Mouse (Mus musculus): ENCODE measurements around the gene Ints6. TPM values are rescaled to one million over a fixed set of nuclear protein-coding genes. Genes with fewer than 3 reads are reported as not detected.

The Ints6 gene
- polyA plus RNA-seq, 1 experiment from 2014 or later = 15.9 TPM

DNA sequence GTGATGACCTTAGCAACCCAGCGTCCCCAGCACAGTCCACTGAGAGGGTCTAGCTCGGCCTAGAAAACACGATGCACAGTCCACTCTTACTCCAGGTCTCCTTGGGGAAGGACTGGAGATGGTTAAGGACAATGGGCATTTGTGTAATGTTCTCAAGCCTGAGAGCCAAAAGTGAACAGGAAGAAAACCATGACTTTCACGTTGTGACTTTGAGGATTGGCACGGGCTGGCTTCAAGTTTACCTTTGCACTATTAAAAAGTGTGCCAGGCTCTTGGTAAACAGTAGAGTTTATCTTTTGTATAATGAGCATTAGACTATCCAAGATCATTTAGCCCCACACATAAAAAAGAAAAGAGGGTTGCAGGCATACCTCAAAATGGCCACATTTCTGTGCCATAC lies 22.0 kb upstream of the Ints6 start:
- no peak overlapping the region for H3K27ac ChIP-seq (ENCODE audit: low read depth, low read length)
- no peak overlapping the region for H3K4me3 ChIP-seq (ENCODE audit: low read depth, low read length)
- H3K27me3 ChIP-seq (replicated peaks; ENCODE audit: control insufficient read depth, insufficient read depth, low read length) = no peaks in the 10 kb centered on the region
- DNase-seq (ENCODE audit: low spot score) (no peak), ATAC-seq (no peak)
- no peaks in the 10 kb centered on the region for H3K9me3 ChIP-seq (replicated peaks; ENCODE audit: control insufficient read depth, low read length)
- no peak overlapping the region for H3K9ac ChIP-seq (ENCODE audit: low read length)
- no peaks in the 10 kb centered on the region for H3K36me3 ChIP-seq (ENCODE audit: control insufficient read depth, insufficient read depth, low read length)
- no peaks in the 10 kb centered on the region for H3K4me1 ChIP-seq (ENCODE audit: control insufficient read depth, insufficient read depth, low read length)
- 92% methylated on average over 5 of the region's 5 CpGs for WGBS
- H3K4me2 ChIP-seq (ENCODE audit: low read length) = no peak overlapping the region

- no peak overlapping the region for H3K9ac ChIP-seq (ENCODE audit: low read length)
- no peak overlapping the region for H3K4me3 ChIP-seq (ENCODE audit: low read depth, low read length)
- DNase-seq (ENCODE audit: low spot score) (no peak), ATAC-seq (no peak)
- H3K9me3 ChIP-seq (replicated peaks; ENCODE audit: control insufficient read depth, low read length) = no peaks in the 10 kb centered on the region
- 93% methylated on average over 9 of the region's 9 CpGs for WGBS
- H3K36me3 ChIP-seq (ENCODE audit: control insufficient read depth, insufficient read depth, low read length) = no peaks in the 10 kb centered on the region
- H3K27me3 ChIP-seq (replicated peaks; ENCODE audit: control insufficient read depth, insufficient read depth, low read length) = no peaks in the 10 kb centered on the region
- H3K4me1 ChIP-seq (ENCODE audit: control insufficient read depth, insufficient read depth, low read length) = no peaks in the 10 kb centered on the region
- no peak overlapping the region for H3K27ac ChIP-seq (ENCODE audit: low read depth, low read length)
- no peak overlapping the region for H3K4me2 ChIP-seq (ENCODE audit: low read length)
These were observed 19.7 kb upstream of the Ints6 start for GRCm38 (mm10) chr14:62780520-62781316.

DNA sequence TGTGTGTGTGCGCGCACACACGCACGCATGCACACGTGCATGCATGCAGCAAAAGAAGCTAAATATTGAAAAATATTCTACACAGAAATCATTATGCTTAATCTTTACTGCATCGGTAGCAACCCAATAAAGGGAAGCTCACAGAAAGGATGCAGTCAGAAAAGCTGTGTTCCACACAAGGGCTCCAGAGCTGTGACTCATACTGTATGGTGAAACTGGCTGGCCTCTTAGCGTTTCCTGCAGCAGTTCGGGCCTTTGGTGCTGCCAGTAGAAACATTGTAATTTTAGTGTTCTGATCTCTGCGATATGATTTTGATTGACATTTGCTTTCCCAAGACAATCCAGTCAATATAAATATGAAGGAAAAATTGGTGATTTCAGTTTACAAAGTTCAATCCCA lies 17.1 kb upstream of the Ints6 start:
- ATAC-seq (no peak), DNase-seq (ENCODE audit: low spot score) (no peak)
- Histone ChIP-seq H3K27ac (ENCODE audit: low read depth, low read length) (no peak overlapping the region), H3K27me3 (replicated peaks; ENCODE audit: control insufficient read depth, insufficient read depth, low read length) (no peaks in the 10 kb centered on the region), H3K4me2 (ENCODE audit: low read length) (no peak overlapping the region), H3K4me1 (ENCODE audit: control insufficient read depth, insufficient read depth, low read length) (no peaks in the 10 kb centered on the region), H3K4me3 (ENCODE audit: low read depth, low read length) (no peak overlapping the region), H3K9ac (ENCODE audit: low read length) (no peak overlapping the region), H3K36me3 (ENCODE audit: control insufficient read depth, insufficient read depth, low read length) (no peaks in the 10 kb centered on the region), H3K9me3 (replicated peaks; ENCODE audit: control insufficient read depth, low read length) (no peaks in the 10 kb centered on the region)
- 97% methylated on average over 9 of the region's 9 CpGs for WGBS

DNA sequence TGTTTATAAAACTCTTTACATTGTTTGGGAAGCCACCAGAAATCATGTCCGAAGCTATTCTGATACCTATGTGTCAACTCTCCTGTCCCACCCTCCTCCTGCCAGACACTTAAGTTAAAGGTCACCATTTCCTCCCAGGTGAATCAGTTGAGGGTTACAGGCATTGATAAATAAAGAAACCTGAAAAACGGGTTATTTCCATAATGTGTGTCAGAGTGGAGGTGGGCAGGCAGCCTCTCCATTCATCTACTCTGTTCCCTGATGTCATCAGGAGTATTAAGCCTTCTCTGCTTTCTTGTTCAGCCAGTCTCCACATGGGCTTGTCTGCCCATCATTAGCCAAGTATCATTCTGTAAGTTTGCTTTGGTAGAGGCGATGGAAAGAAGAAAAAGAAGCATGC lies 14.1 kb upstream of the Ints6 start:
- WGBS = 84% methylated on average over 3 of the region's 3 CpGs

DNA sequence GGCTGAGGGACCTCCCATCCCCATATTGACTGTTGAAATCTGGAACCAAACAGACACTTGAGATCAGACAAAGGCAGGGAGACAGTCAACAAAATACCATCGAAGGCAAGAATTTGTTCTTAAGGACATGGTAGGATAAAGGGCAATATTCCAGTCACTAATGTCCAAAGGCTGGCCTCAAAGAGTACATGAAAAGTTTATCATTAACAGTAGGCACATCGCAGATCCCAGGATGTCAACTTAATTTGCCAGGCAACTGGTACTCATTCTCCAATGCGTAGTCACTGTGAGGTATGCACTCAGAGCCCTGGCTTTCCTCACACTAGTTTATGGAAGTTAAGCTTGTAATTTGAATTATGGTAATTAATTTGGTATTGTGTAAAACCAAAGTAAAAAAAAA lies 13.3 kb upstream of the Ints6 start:
- no peaks in the 10 kb centered on the region for H3K4me1 ChIP-seq (ENCODE audit: control insufficient read depth, insufficient read depth, low read length)
- no peaks in the 10 kb centered on the region for H3K36me3 ChIP-seq (ENCODE audit: control insufficient read depth, insufficient read depth, low read length)
- no peak for ATAC-seq
- no peaks in the 10 kb centered on the region for H3K9me3 ChIP-seq (replicated peaks; ENCODE audit: control insufficient read depth, low read length)
- WGBS = 95% methylated on average over 3 of the region's 3 CpGs
- no peak for DNase-seq (ENCODE audit: low spot score)
- no peaks in the 10 kb centered on the region for H3K27me3 ChIP-seq (replicated peaks; ENCODE audit: control insufficient read depth, insufficient read depth, low read length)
- no peak overlapping the region for H3K4me2 ChIP-seq (ENCODE audit: low read length)
- H3K9ac ChIP-seq (ENCODE audit: low read length) = no peak overlapping the region
- no peak overlapping the region for H3K4me3 ChIP-seq (ENCODE audit: low read depth, low read length)
- H3K27ac ChIP-seq (ENCODE audit: low read depth, low read length) = no peak overlapping the region

More for the DNA sequence above, 14.1 kb upstream of the Ints6 start:
- DNase-seq (ENCODE audit: low spot score) = no peak
- Histone ChIP-seq H3K27me3 (replicated peaks; ENCODE audit: control insufficient read depth, insufficient read depth, low read length) (no peaks in the 10 kb centered on the region), H3K27ac (ENCODE audit: low read depth, low read length) (no peak overlapping the region), H3K4me1 (ENCODE audit: control insufficient read depth, insufficient read depth, low read length) (no peaks in the 10 kb centered on the region), H3K36me3 (ENCODE audit: control insufficient read depth, insufficient read depth, low read length) (no peaks in the 10 kb centered on the region), H3K9me3 (replicated peaks; ENCODE audit: control insufficient read depth, low read length) (no peaks in the 10 kb centered on the region), H3K9ac (ENCODE audit: low read length) (no peak overlapping the region), H3K4me3 (ENCODE audit: low read depth, low read length) (no peak overlapping the region), H3K4me2 (ENCODE audit: low read length) (no peak overlapping the region)
- no peak for ATAC-seq

DNA sequence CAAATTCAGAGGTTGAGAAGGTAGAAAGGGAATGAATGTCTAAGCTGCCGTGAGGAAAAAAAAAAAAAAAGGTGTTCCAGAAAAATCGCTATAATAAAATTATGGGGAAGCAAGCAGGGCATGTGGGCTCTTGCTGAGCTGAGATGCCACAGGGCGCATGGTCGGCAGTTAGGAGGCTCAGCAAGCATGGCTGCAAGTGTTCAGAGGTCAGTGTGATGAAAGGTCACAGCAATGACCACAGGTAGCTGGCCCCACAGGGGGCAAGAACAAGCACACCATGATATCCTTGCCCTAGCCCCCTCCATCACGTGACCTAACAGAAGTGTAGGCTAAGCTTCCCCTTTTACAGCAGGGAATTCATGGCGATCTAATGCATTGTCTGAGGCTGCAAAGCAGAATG lies 12.8 kb upstream of the Ints6 start:
- 87% methylated on average over 6 of the region's 6 CpGs for WGBS
- Histone ChIP-seq H3K4me2 (ENCODE audit: low read length) (no peak overlapping the region), H3K9ac (ENCODE audit: low read length) (no peak overlapping the region), H3K9me3 (replicated peaks; ENCODE audit: control insufficient read depth, low read length) (no peaks in the 10 kb centered on the region), H3K27ac (ENCODE audit: low read depth, low read length) (no peak overlapping the region), H3K27me3 (replicated peaks; ENCODE audit: control insufficient read depth, insufficient read depth, low read length) (no peaks in the 10 kb centered on the region), H3K4me3 (ENCODE audit: low read depth, low read length) (no peak overlapping the region), H3K36me3 (ENCODE audit: control insufficient read depth, insufficient read depth, low read length) (no peaks in the 10 kb centered on the region), H3K4me1 (ENCODE audit: control insufficient read depth, insufficient read depth, low read length) (no peaks in the 10 kb centered on the region)
- ATAC-seq (no peak), DNase-seq (ENCODE audit: low spot score) (no peak)

- ATAC-seq = no peak
- 81% methylated on average over 2 of the region's 2 CpGs for WGBS
These were observed 4.4 kb upstream of the Ints6 start for GRCm38 (mm10) chr14:62765398-62765797.

GRCm38 (mm10) chr14:62764371-62764770 lies 3.4 kb upstream of the Ints6 start:
- Histone ChIP-seq H3K27me3 (replicated peaks; ENCODE audit: control insufficient read depth, insufficient read depth, low read length) (no peaks in the 10 kb centered on the region), H3K9me3 (replicated peaks; ENCODE audit: control insufficient read depth, low read length) (no peaks in the 10 kb centered on the region), H3K4me3 (ENCODE audit: low read depth, low read length) (no peak overlapping the region), H3K36me3 (ENCODE audit: control insufficient read depth, insufficient read depth, low read length) (no peaks in the 10 kb centered on the region), H3K4me1 (ENCODE audit: control insufficient read depth, insufficient read depth, low read length) (peaks cover 6% of the 10 kb centered on the region; the same call in 1 of the 2 replicates), H3K4me2 (ENCODE audit: low read length) (no peak overlapping the region), H3K27ac (ENCODE audit: low read depth, low read length) (no peak overlapping the region), H3K9ac (ENCODE audit: low read length) (no peak overlapping the region)
- 85% methylated on average over 5 of the region's 5 CpGs for WGBS
- DNase-seq (ENCODE audit: low spot score) (peak; percentile 38), ATAC-seq (no peak)

More at GRCm38 (mm10) chr14:62765398-62765797, 4.4 kb upstream of the Ints6 start:
- Histone ChIP-seq H3K36me3 (ENCODE audit: control insufficient read depth, insufficient read depth, low read length) (no peaks in the 10 kb centered on the region), H3K9ac (ENCODE audit: low read length) (no peak overlapping the region), H3K4me2 (ENCODE audit: low read length) (no peak overlapping the region), H3K4me3 (ENCODE audit: low read depth, low read length) (no peak overlapping the region), H3K9me3 (replicated peaks; ENCODE audit: control insufficient read depth, low read length) (no peaks in the 10 kb centered on the region), H3K4me1 (ENCODE audit: control insufficient read depth, insufficient read depth, low read length) (peaks cover 5% of the 10 kb centered on the region; the same call in 1 of the 2 replicates), H3K27me3 (replicated peaks; ENCODE audit: control insufficient read depth, insufficient read depth, low read length) (no peaks in the 10 kb centered on the region), H3K27ac (ENCODE audit: low read depth, low read length) (no peak overlapping the region)
- no peak for DNase-seq (ENCODE audit: low spot score)

- ATAC-seq = no peak
- peak; percentile 36 for DNase-seq (ENCODE audit: low spot score)
- peaks cover 10% of the 10 kb centered on the region; the same call in 1 of the 2 replicates for H3K4me1 ChIP-seq (ENCODE audit: control insufficient read depth, insufficient read depth, low read length)
- H3K9ac ChIP-seq (ENCODE audit: low read length) = peak overlapping the region; percentile 82
- peaks cover 8% of the 10 kb centered on the region for H3K36me3 ChIP-seq (ENCODE audit: control insufficient read depth, insufficient read depth, low read length)
- H3K4me3 ChIP-seq (ENCODE audit: low read depth, low read length) = peak overlapping the region; percentile 96
- peak overlapping the region; percentile 70 for H3K4me2 ChIP-seq (ENCODE audit: low read length)
- no peaks in the 10 kb centered on the region for H3K27me3 ChIP-seq (replicated peaks; ENCODE audit: control insufficient read depth, insufficient read depth, low read length)
- WGBS = 3% methylated on average over 11 of the region's 11 CpGs
- peak overlapping the region; percentile 95 for H3K27ac ChIP-seq (ENCODE audit: low read depth, low read length)
- H3K9me3 ChIP-seq (replicated peaks; ENCODE audit: control insufficient read depth, low read length) = no peaks in the 10 kb centered on the region
These were observed 974 bp upstream of the Ints6 start for GRCm38 (mm10) chr14:62761943-62762342.

Data from forebrain, embryonic 14.5 days (tissue).